Mouse (Mus musculus) kidney, postnatal 10 days (tissue): ENCODE measurements at regions not wholly inside any gene's neighbourhood (a gene's known extent, or its start where the extent isn't known, plus 50 kb on each side); places are given as distances from the start of the nearest gene placed in this dataset.

ENCODE experiments used
- DNase-seq: peaks from one replicate; pipeline ENCODE4 v3.0.0; 2021; ENCODE audit warnings: mixed read lengths

DNA sequence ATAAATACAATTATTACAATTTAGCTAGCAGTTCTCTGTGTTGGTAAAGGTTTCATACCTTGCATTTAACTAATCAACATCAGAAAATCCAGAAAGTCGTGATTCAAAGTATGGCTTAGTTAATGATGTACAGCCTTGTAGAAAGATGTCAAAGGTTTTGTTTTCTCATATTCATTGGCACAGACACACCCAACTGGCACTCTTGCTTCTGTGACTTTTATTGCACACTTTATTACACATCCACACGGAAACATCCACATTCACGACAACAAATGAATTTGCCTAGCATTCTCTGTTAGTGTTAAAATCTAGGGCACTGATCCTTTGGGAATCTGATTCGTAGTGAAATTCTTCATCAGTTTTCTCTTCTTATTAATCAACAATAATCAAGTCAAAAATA lies 720.0 kb downstream of the Tns3 start:
- DNase-seq = no peak

DNA sequence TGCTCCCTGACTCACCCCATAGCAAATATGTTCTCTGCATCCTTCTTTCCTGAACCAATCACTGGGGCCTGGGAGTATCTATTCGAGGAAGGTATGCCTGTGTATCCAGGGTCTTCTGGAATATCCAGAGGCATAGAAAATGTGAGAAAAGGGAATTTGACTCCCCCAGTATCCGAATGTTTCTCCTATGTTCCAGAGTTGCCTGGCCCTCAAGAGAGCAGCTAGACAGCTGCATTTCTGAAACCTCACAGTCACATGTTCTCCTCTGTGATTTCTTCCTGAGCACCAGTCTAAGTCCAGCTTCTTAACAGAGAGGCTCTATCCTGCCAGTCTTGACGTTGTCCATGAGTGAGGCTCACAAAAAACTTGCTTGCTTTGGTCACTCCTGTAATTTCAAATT lies 719.9 kb upstream of the Igfbp3 start:
- no peak for DNase-seq

DNA sequence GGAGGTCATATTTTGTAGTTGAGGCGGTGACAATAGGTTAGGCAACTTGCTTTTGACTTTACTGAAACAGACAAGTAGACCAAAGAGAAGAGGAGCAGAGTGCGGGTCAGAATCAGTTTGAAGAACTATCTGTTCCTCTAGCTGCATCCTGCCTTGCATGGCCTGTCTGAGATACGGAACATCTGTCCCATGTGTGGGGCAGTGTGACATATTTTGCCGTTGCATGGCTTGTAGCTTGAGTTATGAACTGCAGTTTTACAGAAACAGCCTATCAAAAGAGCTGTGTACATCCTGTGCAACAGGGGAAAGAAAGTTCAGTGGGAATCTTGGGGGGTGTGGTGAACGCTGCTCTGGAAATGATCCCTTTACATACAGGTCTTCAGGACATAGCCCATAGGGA lies 718.9 kb upstream of the Igfbp3 start:
- DNase-seq = no peak

DNA sequence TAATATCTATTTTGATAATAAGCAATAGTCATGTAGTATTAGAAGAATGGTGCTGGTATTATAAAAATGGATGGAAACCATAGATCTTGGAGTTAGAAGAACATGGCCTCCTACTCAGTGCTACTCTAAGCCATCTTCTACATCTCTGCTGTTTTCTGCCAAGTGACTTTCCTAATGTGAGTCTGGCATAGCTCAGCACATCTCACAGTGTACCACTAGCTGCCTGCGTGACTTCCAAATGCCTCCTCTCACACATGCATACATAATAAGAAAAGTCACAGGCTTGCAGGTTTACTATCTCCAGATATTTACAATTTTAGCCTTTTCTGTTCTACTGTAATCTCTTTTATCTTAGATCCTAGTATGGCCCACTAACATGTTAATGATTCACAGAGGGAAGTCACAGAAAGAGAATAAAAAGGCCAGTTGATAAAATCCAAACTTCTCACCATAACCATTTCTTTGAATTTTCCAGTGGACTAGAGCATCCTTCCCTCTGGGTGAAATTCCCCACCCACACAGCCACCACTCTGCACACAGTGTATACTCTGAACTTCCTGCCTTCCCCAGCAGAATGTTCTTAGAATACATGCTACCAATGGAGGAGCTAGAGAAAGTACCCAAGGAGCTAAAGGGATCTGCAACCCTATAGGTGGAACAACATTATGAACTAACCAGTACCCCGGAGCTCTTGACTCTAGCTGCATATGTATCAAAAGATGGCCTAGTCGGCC lies 717.5 kb upstream of the Igfbp3 start:
- no peak for DNase-seq

DNA sequence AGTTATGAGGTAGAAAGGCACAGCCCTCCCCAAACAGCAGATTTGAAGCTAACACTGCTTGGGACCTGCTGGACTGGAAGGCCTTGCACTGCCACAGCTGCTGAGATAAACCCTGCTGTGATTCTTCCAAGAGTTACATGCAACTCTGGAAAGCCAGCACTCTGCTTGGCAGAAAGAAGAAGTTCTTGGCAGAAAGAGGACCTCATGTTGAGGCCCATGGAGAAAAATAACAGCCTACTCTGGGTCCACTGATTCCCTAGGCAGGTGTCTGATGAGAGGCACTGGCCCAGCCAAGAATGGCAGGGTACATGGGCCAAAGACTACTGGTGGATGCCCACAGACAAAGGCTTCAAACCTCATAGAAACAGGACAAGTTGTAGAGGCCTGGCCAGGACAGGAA lies 714.0 kb upstream of the Igfbp3 start:
- DNase-seq = no peak

DNA sequence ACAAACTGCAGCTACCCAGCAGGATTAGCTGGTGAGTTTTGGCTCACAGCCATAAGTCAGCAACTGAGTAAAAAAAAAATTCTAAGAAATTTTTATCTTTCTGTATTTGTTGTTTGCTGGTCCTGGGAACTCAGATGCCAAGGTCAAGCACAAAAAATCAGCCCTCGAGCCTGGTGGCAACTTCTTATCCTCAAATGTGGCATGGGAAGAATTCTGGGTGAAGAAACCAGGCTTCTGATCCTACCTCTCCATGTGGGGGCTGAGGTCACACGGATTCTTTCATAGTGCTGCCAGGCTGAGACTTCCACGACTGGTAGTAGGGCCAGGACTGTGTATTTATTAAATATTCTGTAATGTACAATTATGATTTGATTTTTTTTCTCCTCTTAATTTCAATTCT lies 698.3 kb upstream of the Igfbp3 start:
- no peak for DNase-seq

DNA sequence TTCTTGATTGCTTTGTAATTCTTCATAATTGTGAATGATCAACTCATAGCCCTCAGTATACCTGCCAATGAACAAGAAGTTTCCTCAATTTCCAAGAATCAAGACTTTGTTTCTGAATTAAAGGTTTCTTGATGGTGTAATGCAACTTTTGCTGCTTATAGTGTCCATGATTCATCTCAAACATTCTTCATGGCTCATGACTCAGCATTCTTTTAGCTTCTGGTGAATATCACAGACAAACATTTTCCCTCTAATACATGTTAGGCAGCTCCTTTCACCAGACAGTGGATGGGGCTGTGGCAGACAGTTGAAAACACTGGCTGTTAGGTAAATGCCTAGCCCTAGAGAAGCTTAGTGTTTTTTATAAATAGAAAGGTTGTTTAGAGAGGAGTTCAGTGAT lies 686.5 kb upstream of the Igfbp3 start:
- DNase-seq = no peak

DNA sequence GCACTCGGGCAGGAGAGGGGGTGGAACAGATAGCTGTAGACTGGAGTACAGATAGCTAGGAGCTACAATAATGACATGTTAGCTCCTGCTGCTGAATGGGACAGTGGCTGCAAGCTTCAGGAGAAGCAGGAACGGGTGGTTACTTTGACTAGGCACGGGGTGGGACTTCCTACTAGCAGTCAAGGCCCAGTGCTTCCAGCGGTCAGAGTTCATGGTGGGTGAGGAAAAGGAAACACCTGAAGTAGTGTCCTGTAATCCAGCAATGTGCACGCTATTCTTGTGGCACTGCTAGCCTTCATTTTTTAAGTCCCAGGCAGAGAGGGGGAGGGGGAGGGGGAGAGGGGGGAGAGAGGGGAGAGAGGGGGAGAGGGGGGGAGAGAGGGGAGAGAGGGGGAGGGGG lies 684.5 kb upstream of the Igfbp3 start:
- DNase-seq = peak; percentile 33

DNA sequence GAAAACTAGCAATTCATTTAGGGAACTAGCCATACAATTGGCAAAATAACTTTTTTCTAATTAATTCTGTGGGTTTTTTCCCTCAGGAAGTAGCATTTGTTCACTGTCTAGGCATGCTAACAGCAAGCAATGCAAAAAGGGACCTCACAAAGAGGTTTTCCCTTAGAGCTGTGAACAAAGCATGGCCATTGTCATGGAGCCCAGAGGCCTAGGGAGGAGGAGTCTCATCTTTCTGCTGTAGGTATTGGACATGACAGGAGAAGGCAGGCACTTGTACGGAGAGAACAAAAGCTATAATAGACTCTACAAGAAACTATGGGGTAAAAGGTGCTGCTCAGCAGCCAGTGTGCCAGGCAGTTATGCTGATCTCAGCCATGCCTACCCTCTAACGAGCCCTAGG lies 666.8 kb upstream of the Igfbp3 start:
- no peak for DNase-seq

DNA sequence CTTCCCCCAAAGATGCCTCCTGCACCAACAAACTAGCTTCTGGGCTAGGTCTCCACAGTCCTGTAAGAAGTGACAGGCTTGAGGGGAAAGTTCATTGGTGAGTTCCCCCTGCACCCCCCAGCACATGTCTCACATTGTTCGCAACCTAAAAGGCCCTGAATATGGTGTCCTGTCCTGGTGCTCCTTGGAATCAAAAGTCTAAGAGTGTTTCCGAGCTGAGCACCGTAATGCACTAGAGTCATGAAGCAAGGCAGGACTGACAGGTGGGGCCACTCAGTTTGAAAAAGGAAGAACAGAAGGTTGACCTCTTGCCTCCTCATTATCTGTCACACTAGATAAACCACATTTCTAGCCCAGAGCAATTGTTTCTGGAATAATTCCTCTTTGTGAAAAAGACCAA lies 650.4 kb upstream of the Igfbp3 start:
- DNase-seq = peak; percentile 12

DNA sequence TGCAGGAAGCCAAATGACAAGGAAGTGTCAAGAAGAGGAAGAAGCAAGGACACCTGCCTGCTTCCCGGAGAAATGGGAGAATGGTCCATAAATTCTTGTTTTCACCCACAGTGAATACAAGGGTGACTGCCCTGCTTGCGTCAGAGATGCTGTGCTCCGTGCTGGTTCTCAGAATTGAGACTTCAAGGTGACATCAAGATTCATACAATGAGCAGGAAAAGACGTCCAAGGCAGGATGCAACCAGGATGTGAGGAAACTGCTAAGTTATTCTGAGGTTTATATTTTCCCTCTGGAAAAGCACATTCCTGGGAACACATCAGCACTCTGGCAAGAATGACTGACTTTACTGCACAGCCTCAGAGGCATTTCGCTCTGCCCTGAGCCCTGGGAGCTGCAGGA lies 650.0 kb upstream of the Igfbp3 start:
- peak; percentile 25 for DNase-seq

DNA sequence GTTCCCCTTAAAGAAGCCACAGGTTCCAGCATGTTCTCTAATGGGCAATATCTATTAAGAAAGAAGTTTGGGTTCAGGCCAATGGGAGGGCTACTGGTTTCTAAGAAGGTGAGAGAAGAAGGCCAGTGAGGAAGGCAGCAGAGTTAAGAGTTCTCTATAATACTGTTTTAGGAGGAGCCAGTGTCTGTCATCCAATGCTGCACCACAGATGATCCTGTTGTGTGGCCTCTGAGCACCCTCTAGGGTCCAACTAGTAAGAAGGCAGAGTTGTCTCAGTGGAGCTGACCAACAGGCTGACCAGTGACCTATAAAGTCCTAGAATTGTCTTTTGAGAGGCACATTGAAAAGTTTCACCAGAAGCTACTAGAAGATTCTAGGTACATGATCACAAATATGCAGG lies 648.8 kb upstream of the Igfbp3 start:
- DNase-seq = peak; percentile 51

DNA sequence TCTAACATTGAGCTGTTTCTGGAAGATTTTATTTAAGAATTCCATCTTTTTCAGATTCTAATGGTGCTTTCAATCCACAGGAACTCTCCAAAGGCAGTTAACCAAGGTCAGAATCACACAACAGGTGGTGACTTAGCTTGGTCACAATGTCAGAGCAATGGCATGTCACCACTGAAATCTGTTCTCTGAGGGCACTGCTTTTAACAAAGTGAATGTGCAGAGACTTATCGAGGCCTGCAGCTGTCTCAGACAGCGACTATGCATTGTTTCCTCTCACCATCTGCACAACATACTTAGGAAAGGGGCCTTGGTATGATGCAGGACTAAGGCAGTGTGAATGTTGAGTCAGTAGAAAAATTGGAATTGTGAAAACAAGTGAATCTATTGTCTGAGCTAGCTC lies 638.9 kb upstream of the Igfbp3 start:
- DNase-seq = no peak

DNA sequence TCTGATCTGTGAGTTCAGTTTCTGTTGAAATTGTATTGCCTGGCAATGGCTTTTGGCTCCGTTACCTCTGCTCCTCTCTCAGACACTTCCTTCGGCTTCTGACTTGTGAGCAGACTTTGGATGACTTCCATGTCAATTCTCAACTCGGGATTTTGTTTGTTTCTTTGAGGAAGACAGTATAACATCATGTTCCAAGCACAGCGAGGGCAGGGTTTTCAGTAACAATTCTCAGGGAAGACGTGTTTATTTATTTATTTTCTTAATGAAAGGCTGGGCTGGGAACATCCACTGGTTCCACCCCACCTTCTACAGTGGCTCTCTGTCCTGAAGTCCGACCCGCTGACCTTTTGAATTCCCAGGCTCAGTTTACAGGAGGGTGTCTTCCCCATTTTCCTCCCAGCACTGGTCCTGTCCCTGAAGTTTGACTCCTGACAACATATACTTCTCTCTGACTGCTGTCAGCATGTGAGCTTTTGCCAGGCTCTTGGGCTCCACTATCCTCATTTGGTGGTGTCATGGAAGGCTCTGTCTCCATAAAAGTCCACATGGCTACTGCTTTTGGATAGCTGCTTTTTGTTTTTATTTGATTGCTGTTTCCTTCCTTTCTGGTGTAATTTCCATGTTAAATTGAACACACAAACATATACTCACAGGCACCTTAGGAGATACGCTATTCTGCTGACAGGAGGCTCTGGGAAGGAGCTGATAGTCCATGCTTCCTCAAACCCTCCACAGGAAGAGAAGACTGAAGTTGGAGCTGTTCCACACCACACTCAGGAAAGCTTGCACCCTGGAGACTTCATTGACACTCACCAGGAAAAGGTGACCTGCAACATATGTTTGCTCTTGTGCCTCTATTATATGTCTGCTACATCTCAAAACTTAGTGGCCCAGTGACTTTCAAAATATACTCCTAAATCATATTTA lies 624.9 kb upstream of the Igfbp3 start:
- peak; percentile 6 for DNase-seq

DNA sequence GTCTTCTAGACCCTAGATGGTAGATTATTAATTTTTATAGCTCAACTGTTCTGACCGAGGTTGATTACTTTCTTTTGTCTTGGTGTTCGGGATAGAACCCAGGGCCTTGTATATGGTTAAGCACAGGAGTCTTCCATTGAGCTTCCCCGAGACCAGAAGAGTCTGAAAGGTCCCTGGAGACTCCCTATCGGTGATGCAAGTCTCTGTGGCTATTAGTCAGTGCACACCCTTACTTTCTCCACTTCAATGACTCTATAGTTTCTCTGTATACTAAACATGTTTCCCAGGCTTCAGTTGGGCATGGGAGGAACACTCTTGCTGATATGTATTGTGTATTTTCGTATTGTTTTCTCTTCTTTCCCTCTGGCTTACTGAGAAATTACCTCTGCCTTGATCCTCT lies 623.8 kb upstream of the Igfbp3 start:
- no peak for DNase-seq

DNA sequence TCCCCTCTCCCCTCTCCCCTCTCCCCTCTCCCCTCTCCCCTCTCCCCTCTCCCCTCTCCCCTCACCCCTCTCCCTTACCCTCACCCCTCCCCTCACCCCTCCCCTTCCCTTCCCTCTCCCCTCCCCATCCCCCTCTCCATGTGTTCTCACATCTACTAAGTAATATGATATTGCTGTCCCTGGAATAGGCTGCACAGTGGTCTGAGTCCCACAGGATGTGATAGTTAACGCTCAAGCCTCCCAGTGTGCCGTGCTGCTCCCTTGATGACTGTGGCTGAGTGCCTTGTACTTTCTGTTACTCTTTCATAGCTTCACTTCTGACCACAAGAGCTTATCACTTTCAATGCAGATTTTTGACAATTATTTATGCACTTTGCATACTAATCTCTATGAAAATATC lies 620.4 kb upstream of the Igfbp3 start:
- no peak for DNase-seq

DNA sequence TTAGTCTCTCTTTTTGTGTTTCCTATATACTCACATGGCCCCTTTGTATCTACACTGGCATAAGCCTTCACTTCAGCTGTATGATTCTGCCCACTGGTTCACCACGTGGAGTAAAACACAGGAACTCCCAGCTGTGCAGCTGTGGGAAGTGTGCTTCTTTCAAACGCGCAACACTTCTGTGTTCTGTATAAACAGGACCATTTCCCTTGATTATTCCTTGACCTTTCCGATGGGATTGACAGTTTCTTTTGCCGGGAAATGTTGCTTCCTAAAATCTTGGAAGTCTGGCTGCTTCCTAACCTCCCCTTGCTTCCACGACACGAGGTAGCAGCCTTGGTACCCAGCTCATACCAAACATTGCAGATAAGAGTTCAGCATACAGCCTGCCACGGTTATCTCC lies 618.7 kb upstream of the Igfbp3 start:
- DNase-seq = no peak

DNA sequence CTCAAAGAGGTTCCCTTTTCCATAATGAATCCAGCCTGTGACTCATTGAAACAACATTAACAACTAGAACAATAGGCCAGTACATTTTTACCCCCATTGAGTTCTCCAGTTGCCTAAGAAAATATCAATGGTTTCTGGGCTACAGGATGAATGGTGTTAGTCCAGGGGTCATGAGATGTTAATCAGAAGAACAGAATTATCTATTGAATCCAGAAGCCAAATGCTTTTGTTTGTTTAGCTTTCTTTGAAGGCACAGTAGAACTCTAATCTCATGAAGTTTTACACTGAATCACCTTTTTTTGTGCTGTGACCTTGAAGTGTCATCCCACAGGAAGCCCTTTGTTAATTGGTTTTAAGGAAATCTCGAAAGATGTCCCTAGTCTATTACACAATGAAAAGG lies 616.0 kb upstream of the Igfbp3 start:
- no peak for DNase-seq

DNA sequence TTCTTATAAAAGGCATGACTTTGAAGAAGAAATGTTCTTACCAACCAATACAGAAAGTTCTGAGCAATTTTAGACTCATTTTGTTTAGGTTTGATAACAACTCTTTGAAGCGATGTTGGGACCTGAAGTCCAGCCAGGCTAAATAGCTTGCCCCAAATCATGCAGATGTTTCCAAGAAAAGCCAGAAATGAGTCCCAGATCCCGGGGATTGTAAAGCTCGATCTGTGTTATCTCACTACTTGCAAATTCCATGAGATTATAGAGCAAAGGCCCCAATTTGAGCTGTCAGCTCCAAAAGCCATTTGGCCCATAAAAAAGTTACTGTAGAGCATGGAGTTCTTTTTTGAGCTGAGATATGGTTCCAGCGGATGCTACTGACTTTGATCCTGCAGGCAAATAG lies 614.3 kb upstream of the Igfbp3 start:
- no peak for DNase-seq

DNA sequence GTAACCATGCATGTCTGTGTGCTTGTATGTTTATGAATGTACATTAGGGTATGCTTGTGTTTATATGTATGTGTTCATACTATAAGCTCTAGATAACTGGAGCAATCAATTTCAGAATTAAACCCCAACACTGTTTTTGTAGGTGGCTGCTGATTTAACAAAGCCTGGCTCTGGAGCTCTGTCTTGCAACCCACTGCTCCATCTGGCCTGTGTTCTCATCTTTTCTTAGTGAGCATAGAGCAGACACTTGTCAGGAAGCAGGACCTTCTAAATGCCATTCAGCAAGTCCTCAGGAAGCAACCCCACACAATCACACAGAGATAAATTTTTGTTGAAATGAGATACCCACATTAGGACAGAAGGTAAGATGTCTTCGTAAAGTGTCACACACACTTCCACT lies 613.7 kb upstream of the Igfbp3 start:
- no peak for DNase-seq

DNA sequence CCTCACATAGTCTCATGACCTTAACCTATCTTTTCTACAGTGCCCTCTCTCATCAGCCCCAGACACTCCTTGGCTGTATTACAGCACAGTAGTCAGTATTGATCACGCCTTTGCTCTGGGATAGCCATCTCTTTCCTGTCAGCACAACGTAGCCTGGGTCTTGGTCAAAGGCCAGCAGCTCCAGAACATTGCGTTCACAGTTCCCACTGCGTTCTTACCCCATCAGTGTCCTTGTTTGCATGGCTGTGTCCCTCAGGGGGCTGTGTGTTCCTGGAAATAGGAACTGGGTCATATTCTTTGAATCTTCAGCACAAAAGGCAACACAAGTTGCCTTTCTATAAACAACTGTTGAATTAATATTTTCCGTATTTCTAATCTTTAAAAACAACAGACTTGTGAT lies 602.0 kb upstream of the Igfbp3 start:
- DNase-seq = no peak

DNA sequence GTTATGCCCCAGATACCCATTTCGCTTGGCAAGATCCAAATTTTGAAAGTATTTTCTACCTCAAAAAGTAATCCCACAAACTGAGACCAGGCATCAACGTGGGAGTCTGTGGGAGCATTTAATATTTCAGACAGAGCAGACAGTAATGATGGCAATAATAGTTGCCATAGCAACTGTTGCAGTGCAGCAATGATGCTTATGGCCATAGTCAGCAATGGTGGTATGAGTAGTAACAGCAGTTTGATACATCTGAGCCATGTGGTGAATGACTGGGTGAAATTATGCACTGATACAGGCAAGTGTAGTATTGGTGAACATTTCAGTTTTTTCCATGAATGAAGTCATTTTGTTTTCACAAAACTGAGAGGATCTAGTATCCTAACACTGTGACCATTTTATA lies 600.8 kb upstream of the Igfbp3 start:
- DNase-seq = no peak

DNA sequence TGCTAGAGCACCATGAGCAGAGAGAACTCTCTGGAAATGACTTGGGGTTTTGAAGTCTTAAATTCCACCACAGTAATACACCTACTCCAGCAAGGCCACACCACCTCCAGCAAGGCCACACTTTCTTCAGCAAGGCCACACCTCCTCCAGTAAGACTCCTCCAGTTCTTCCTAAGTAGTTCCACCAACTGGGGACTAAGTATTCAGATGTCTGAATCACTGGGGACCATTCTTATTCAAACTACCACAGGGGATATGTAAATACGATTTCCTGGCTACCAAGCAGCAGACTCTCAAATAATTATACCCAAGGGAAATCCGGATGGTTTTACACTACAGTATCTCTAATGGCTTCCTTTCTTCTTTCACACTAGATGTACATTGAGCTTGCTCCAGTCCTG lies 598.7 kb upstream of the Igfbp3 start:
- no peak for DNase-seq

DNA sequence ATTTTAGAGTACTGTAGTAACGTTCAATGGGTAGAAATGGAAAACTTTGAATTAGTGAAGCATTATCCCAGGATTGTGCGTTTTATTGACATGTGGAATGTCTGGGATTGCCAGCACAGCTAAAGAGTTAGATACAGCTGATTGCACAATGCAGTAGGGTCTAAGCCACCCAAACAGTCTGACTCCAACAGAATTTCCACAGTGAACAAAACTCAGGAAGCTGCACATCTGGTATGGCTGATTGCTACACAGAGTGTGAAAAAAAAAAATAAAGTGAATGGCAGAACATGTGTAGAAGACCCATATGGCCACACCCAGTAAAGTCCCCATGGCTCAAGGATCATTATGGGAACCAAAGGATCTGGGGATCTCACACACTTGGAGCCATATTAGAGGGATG lies 596.0 kb upstream of the Igfbp3 start:
- DNase-seq = no peak

DNA sequence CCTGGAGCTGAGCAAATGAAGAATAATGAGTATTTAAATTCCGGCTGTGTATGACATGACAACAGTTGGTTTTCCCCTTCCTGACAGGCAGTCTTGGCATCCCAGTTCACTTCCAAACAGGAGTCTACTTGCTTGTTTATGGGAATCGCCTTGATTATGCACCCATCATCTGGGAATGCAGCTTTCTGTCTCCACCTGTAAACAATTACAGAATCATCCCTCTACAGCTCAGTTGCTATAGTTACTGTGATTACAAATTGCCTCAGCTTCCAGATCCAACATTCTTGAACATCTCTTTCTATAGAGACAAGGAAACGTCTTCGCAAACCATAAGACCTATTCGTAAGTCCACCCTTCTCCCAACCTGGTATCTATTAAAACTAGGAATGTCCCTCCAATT lies 582.6 kb upstream of the Igfbp3 start:
- DNase-seq = no peak
